Mouse (Mus musculus) cerebellum, adult 11 months (tissue): ENCODE results near the gene Ypel3.
"Not testable (repeated sequence)": the region's sequence is repeated elsewhere in the genome, so short reads cannot be mapped to it uniquely, and the experiment has no call there.

Source experiments
- DNase-seq: peaks from one replicate; pipeline ENCODE4 v3.0.0; 2022

Ypel3 gene

GRCm38 (mm10) chr7:126776598-126777057 lies at the start of gene Ypel3:
Gene Ypel3 (plus strand): TSS chr7:126776955.
- peak; percentile 95 for DNase-seq

- DNase-seq = not testable (repeated sequence)
Observed at GRCm38 (mm10) chr7:126730256-126730789, 46.4 kb upstream of the Ypel3 start.

DNA sequence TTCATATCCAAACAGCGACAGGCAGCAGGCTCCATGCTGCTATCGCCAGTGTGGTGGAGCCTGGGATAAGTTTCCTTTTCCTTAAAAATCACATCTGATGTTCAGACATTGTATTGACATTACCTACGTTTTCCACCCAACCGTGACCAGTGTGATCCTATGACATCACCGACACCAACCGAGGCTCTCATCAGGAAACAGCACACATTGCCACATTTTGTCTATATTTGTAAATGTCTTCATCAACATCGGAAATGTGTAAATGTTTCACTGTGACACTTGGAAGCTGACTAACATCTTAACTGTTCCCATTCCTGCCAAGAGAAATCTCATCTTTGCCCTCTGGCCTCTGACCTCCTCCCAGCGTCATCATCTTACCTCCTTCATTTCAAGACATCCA lies 40.6 kb upstream of the Ypel3 start:
- DNase-seq = no peak

DNA sequence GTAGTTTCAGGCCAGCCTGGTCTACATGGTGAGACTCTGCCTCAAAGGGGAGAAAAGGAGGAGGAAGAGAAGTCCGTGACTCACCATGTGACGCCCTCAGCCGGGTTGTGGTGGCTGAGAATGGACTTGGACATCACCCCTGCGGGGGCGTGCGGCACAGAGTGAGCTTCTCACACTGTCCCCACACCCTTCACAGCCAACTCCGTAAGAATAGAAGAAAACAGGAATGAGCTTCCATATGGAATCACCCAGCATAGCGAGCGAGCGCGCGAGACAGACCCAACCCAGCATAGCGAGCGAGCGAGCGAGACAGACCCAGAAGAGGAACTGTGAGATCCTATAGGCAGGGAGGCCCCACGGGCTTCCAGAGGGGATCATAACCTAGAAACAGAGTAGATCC lies 37.2 kb upstream of the Ypel3 start:
- DNase-seq = no peak

- DNase-seq = no peak
Observed at GRCm38 (mm10) chr7:126740132-126740735, 36.5 kb upstream of the Ypel3 start.

GRCm38 (mm10) chr7:126740977-126741376 lies 35.8 kb upstream of the Ypel3 start:
- DNase-seq = no peak

DNA sequence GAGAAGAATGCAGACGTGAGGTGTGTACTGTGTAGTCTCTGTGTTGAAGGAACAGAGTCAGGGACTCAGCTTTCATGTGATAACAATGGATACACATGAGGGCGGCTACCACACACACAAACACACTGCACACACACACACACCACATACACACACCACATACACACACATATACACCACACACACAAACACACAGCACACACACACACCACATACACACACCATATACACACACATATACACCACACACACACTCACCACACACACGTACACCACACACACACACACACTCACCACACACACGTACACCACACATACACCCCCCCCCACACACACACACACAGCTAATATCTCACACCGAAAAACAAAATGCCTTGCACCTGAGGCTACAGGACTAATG lies 35.3 kb upstream of the Ypel3 start:
- DNase-seq = no peak

DNA sequence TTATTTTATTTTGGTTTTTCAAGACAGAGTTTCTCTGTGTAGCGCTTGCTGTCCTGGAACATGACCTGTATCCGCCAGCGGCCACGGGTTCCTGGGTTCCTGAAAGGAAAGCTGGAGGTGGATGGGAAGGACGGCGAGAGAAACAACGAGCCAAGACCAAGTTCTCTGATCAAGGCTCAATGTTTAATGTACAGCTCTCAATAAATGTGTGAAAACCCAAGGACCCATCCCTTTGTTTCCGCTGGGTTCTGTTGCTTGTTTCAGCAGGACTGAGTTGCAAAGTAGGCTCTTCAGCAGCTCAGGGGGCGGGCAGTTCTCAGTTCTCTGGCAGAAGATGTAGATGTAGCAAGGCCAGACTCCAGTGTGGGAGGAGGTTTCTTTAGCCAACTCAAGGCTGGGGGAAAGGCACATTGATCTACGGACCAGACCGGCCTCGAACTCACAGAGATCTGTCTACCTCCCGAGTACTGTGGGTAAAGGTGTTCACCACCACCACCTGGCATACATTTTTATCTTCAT lies 34.7 kb upstream of the Ypel3 start:
- no peak for DNase-seq

DNA sequence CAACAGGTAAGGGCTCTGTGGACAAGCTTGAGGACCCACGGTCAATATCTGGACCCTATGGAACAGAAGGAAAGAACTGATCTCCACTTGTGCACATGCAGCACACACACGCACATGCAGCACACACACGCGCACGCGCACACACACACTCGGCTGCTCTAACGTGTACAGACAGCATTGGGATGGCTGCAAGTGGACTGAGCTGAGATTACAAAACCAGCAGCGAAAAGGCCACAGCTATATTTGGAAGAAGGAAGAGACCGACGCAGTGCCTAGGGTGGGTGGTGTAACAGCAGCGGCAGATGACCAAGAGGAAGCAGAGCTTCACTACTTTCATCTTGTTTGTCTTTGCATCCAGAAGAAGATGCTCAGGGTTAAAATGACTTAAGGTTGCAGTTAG lies 30.7 kb upstream of the Ypel3 start:
- DNase-seq = no peak

- no peak for DNase-seq
Observed at GRCm38 (mm10) chr7:126746798-126747197, 30.0 kb upstream of the Ypel3 start.

- DNase-seq = no peak
Observed at GRCm38 (mm10) chr7:126748824-126749223, 27.9 kb upstream of the Ypel3 start.

- no peak for DNase-seq
Observed at GRCm38 (mm10) chr7:126749582-126750343, 27.0 kb upstream of the Ypel3 start.

DNA sequence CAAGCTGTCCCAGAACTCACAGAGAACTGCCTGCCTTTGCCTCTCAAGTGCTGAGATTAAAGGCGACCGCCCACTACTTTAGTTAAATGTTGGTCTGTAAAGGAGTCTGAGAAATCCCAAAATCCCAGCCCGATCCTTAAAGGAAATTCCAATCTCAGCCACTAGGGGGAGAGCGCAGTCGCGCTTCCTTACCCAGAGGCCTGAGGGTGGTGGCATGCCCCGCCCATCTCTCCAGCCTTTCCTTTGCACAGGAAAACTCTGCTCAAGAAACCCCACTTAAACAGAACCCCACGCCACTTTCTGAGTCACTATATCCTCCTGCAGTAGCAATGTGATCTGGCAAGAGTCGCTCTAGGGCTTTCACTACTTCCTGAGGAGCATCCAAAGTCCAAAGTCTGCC lies 21.9 kb upstream of the Ypel3 start:
- peak; percentile 80 for DNase-seq

- DNase-seq = no peak
Observed at GRCm38 (mm10) chr7:126758539-126758938, 18.2 kb upstream of the Ypel3 start.

GRCm38 (mm10) chr7:126759050-126759671 lies 17.6 kb upstream of the Ypel3 start, which contains the start of gene Mapk3:
Gene Mapk3 (plus strand): TSS chr7:126759601.
- peak; percentile 90 for DNase-seq

DNA sequence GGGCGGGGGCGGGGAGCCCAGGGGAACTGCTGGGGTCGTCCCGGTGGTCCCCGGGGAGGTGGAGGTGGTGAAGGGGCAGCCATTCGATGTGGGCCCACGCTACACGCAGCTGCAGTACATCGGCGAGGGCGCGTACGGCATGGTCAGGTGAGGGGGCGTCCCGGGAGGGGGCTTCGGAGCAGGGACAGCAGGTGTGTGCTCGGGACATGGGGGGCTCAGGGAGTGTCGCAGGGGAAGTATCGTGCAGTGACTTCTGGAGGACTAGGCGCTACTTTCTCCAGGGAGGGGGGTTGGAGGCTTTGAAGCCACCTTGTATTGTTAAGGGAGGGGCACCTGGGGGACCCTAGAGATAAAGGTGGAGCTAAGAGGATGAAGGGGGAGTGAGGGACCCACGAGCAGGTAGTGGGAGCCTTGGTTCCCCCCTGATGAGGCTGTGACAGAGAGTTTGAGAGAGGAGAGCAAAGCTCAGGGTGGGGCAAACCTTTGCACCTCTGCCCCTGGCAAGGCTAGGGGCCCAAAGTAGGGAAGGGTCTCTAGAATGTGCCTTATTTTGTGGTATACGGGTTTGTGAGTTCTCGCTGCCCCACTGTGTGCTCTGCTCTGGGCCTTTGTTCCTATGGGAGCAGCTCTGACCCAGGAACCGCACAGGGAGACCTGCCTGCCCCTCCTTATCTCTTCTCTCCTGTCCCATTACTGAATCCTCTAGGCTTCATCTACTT lies 16.9 kb upstream of the Ypel3 start:
- peak; percentile 64 for DNase-seq

GRCm38 (mm10) chr7:126760391-126760802 lies 16.4 kb upstream of the Ypel3 start:
- peak; percentile 70 for DNase-seq

DNA sequence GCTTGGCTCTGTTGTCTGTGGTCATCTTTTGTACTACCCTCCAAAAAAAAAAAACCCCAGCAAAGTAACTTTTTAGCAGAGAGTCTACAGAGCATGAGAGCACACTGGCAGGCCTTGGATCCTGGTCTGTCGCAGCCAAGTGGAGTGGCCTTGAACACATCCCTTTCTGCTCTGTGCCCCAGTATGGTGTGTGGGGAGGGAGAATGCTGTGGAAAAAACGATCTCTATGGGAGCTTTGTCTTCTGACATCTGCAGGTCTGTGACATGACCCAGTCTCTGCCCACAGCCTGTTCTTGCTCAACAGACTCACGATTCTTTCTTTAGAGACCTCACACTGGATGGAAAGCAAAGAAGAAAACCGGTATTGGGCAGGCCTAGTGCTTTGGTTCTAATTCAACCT lies 15.8 kb upstream of the Ypel3 start:
- peak; percentile 28 for DNase-seq

GRCm38 (mm10) chr7:126761529-126762067 lies 15.2 kb upstream of the Ypel3 start:
- no peak for DNase-seq

- peak; percentile 18 for DNase-seq
Observed at GRCm38 (mm10) chr7:126762471-126763008, 14.2 kb upstream of the Ypel3 start.

- no peak for DNase-seq
Observed at GRCm38 (mm10) chr7:126765540-126765939, 11.2 kb upstream of the Ypel3 start.

DNA sequence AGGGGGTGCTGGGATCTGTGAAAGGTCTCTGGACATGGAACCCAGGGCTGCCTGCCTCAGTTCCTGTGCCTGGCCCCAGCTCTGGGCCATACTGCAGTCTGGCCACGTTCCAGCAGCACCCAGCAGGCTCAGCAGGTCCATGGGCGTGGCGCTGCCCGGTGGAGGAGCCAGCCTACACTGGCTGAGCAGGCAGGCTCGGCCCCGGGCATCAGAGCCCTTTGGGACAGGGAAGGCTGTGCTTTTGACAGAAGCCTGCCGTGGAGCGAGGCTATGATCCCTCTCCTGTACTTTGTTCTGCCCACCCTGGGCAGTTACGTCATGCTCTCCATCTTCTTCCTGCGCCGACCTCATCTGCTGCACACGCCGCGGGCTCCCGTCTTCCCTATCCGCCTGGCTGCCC lies 10.6 kb upstream of the Ypel3 start, which contains the start of gene Gdpd3:
Gdpd3 (plus strand) TSS at position 134 of the 400 bp plus-strand sequence.
- no peak for DNase-seq
